Mouse (Mus musculus): ENCODE results near the gene Pdp2. TPM values are rescaled to one million over a fixed set of nuclear protein-coding genes. Genes with fewer than 3 reads are reported as not detected.
A peak's percentile ranks its signal among the peaks of the same experiment; 100 is the strongest.

The Pdp2 gene
- polyA plus RNA-seq, 1 experiment, result 6.0 TPM

- no peaks in the 10 kb centered on the region for H3K27me3 ChIP-seq (ENCODE audit: control insufficient read depth, insufficient read depth, low read length)
- no peak overlapping the region for H3K4me3 ChIP-seq (ENCODE audit: control insufficient read depth, insufficient read depth, low read length)
- no peak overlapping the region for H3K27ac ChIP-seq (ENCODE audit: control insufficient read depth, insufficient read depth, low read length)
- H3K36me3 ChIP-seq (ENCODE audit: control insufficient read depth, insufficient read depth, low read length), result peaks cover 12% of the 10 kb centered on the region
- 52% methylated on average over 21 of the region's 21 CpGs for WGBS
- H3K4me1 ChIP-seq (replicated peaks; ENCODE audit: control insufficient read depth, insufficient read depth, low read length), result peaks cover 17% of the 10 kb centered on the region
- TF ChIP-seq POLR2A (IDR thresholded peaks at IDR 0.05; ENCODE audit: control insufficient read depth, extremely low read depth, insufficient read depth, low read length, poor library complexity) (no peak), CTCF (IDR thresholded peaks at IDR 0.05; ENCODE audit: borderline replicate concordance, control insufficient read depth, extremely low read depth, insufficient read depth, low read length, poor library complexity) (no peak)
- no peak for DNase-seq
Observed at GRCm38 (mm10) chr8:104595773-104596536, 4.7 kb downstream of the Pdp2 start.

GRCm38 (mm10) chr8:104597656-104598055 lies 6.4 kb downstream of the Pdp2 start:
- Histone ChIP-seq H3K36me3 (ENCODE audit: control insufficient read depth, insufficient read depth, low read length) (peaks cover 12% of the 10 kb centered on the region), H3K27me3 (ENCODE audit: control insufficient read depth, insufficient read depth, low read length) (no peaks in the 10 kb centered on the region; the same call in 1 of the 2 replicates), H3K4me1 (replicated peaks; ENCODE audit: control insufficient read depth, insufficient read depth, low read length) (peaks cover 10% of the 10 kb centered on the region; the same call in 1 of the 2 replicates), H3K4me3 (ENCODE audit: control insufficient read depth, insufficient read depth, low read length) (no peak overlapping the region), H3K27ac (ENCODE audit: control insufficient read depth, insufficient read depth, low read length) (no peak overlapping the region)
- no peak for DNase-seq
- TF ChIP-seq POLR2A (IDR thresholded peaks at IDR 0.05; ENCODE audit: control insufficient read depth, extremely low read depth, insufficient read depth, low read length, poor library complexity), result no peak
- no peak for TF ChIP-seq CTCF (IDR thresholded peaks at IDR 0.05; ENCODE audit: borderline replicate concordance, control insufficient read depth, extremely low read depth, insufficient read depth, low read length, poor library complexity)
- 95% methylated on average over 6 of the region's 6 CpGs for WGBS

- WGBS, result 43% methylated on average over 6 of the region's 6 CpGs
- TF ChIP-seq POLR2A (IDR thresholded peaks at IDR 0.05; ENCODE audit: control insufficient read depth, extremely low read depth, insufficient read depth, low read length, poor library complexity) (no peak), CTCF (IDR thresholded peaks at IDR 0.05; ENCODE audit: borderline replicate concordance, control insufficient read depth, extremely low read depth, insufficient read depth, low read length, poor library complexity) (no peak)
- Histone ChIP-seq H3K4me1 (replicated peaks; ENCODE audit: control insufficient read depth, insufficient read depth, low read length) (peaks cover 10% of the 10 kb centered on the region; the same call in 1 of the 2 replicates), H3K36me3 (ENCODE audit: control insufficient read depth, insufficient read depth, low read length) (peaks cover 12% of the 10 kb centered on the region), H3K4me3 (ENCODE audit: control insufficient read depth, insufficient read depth, low read length) (no peak overlapping the region), H3K27ac (ENCODE audit: control insufficient read depth, insufficient read depth, low read length) (no peak overlapping the region), H3K27me3 (ENCODE audit: control insufficient read depth, insufficient read depth, low read length) (no peaks in the 10 kb centered on the region; the same call in 1 of the 2 replicates)
- DNase-seq, result no peak
Observed at GRCm38 (mm10) chr8:104598496-104598895, 7.2 kb downstream of the Pdp2 start.

- H3K27ac ChIP-seq (ENCODE audit: control insufficient read depth, insufficient read depth, low read length), result no peak overlapping the region
- H3K36me3 ChIP-seq (ENCODE audit: control insufficient read depth, insufficient read depth, low read length), result no peaks in the 10 kb centered on the region
- no peaks in the 10 kb centered on the region; the same call in 1 of the 2 replicates for H3K27me3 ChIP-seq (ENCODE audit: control insufficient read depth, insufficient read depth, low read length)
- H3K4me3 ChIP-seq (ENCODE audit: control insufficient read depth, insufficient read depth, low read length), result no peak overlapping the region
- peaks cover 4% of the 10 kb centered on the region; the same call in 1 of the 2 replicates for H3K4me1 ChIP-seq (replicated peaks; ENCODE audit: control insufficient read depth, insufficient read depth, low read length)
- DNase-seq, result no peak
- TF ChIP-seq POLR2A (IDR thresholded peaks at IDR 0.05; ENCODE audit: control insufficient read depth, extremely low read depth, insufficient read depth, low read length, poor library complexity) (no peak), CTCF (IDR thresholded peaks at IDR 0.05; ENCODE audit: borderline replicate concordance, control insufficient read depth, extremely low read depth, insufficient read depth, low read length, poor library complexity) (no peak)
- 63% methylated on average over 7 of the region's 7 CpGs for WGBS
Observed at GRCm38 (mm10) chr8:104601386-104601785, 10.1 kb downstream of the Pdp2 start.

- DNase-seq, result no peak
- TF ChIP-seq POLR2A (IDR thresholded peaks at IDR 0.05; ENCODE audit: control insufficient read depth, extremely low read depth, insufficient read depth, low read length, poor library complexity), result no peak
- TF ChIP-seq CTCF (IDR thresholded peaks at IDR 0.05; ENCODE audit: borderline replicate concordance, control insufficient read depth, extremely low read depth, insufficient read depth, low read length, poor library complexity), result no peak
- WGBS, result 5% methylated on average over 12 of the region's 12 CpGs
- H3K36me3 ChIP-seq (ENCODE audit: control insufficient read depth, insufficient read depth, low read length), result no peaks in the 10 kb centered on the region
- H3K4me1 ChIP-seq (replicated peaks; ENCODE audit: control insufficient read depth, insufficient read depth, low read length), result 0 out of 2 replicates have a peak, but pooled peaks cover 3% of the 10 kb centered on the region
- H3K4me3 ChIP-seq (ENCODE audit: control insufficient read depth, insufficient read depth, low read length), result no peak overlapping the region
- H3K27ac ChIP-seq (ENCODE audit: control insufficient read depth, insufficient read depth, low read length), result no peak overlapping the region
- no peaks in the 10 kb centered on the region; the same call in 1 of the 2 replicates for H3K27me3 ChIP-seq (ENCODE audit: control insufficient read depth, insufficient read depth, low read length)
Observed at GRCm38 (mm10) chr8:104601941-104602371, 10.7 kb downstream of the Pdp2 start.

GRCm38 (mm10) chr8:104602468-104603244 lies 11.4 kb downstream of the Pdp2 start:
- no peak for TF ChIP-seq POLR2A (IDR thresholded peaks at IDR 0.05; ENCODE audit: control insufficient read depth, extremely low read depth, insufficient read depth, low read length, poor library complexity)
- peak; percentile 90; the same call in 1 of the 2 replicates for TF ChIP-seq CTCF (IDR thresholded peaks at IDR 0.05; ENCODE audit: borderline replicate concordance, control insufficient read depth, extremely low read depth, insufficient read depth, low read length, poor library complexity)
- Histone ChIP-seq H3K4me1 (replicated peaks; ENCODE audit: control insufficient read depth, insufficient read depth, low read length) (0 out of 2 replicates have a peak, but pooled peaks cover 3% of the 10 kb centered on the region), H3K27ac (ENCODE audit: control insufficient read depth, insufficient read depth, low read length) (no peak overlapping the region), H3K4me3 (ENCODE audit: control insufficient read depth, insufficient read depth, low read length) (no peak overlapping the region), H3K36me3 (ENCODE audit: control insufficient read depth, insufficient read depth, low read length) (no peaks in the 10 kb centered on the region), H3K27me3 (ENCODE audit: control insufficient read depth, insufficient read depth, low read length) (no peaks in the 10 kb centered on the region; the same call in 1 of the 2 replicates)
- 33% methylated on average over 21 of the region's 21 CpGs for WGBS
- DNase-seq, result peak; percentile 83

All from thymus, adult 2 months (tissue).